Mouse (Mus musculus): Measurements from ENCODE around the gene Hint3. TPM values are rescaled to one million over a fixed set of nuclear protein-coding genes. Genes with fewer than 3 reads are reported as not detected.

Hint3 gene
- total and polyA plus RNA-seq, 3 experiments: 6.4 to 7.7 TPM; not detected in 1

DNA sequence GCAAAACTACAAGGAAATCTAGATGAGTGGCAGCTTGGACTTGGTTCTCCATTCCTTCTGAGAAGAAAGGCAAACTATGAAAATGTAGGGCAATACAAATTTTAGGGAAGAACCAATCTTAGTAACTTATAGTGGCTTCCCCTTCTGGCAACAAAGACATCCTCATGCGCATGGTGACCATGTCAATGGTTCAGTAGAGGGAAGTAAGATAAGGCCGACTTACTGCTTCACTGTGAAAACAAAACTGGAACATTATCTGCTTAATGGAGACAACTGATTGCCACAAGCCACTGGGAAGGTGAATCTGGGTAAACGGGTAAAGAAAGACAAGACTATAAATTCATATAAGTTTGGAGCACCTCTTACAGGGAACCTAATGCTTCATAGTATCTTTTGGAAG lies 45.4 kb upstream of the Hint3 start:
- no peak overlapping the region for H3K9ac ChIP-seq (ENCODE audit: control insufficient read depth, low read depth, low read length, poor library complexity, severe bottlenecking)
- peak; percentile 70 for DNase-seq (ENCODE audit: low read depth, low spot score)
- H3K79me2 ChIP-seq (ENCODE audit: control insufficient read depth, insufficient read depth, low read length, poor library complexity): no peaks in the 10 kb centered on the region
- peaks cover 0 to 5% of the 10 kb centered on the region in 2 experiments; a peak in 1 of 4 replicates for H3K4me1 ChIP-seq (ENCODE audit: control insufficient read depth in 1 of 2, insufficient read depth in 2 of 2, low read length in 2 of 2)
- H3K36me3 ChIP-seq (ENCODE audit: control insufficient read depth in 1 of 2, insufficient read depth in 2 of 2, low read length in 2 of 2): peaks cover 0 to 6% of the 10 kb centered on the region in 2 experiments; a peak in 2 of 4 replicates
- H3K4me3 ChIP-seq (ENCODE audit: control insufficient read depth in 1 of 2, insufficient read depth in 1 of 2, low read depth in 2 of 2, low read length in 2 of 2): no peak overlapping the region
- TF ChIP-seq GABPA (IDR thresholded peaks at IDR 0.05; ENCODE audit: low read depth, low read length): no peak
- peak; percentile 21; the same call in 1 of the 2 replicates for TF ChIP-seq TAL1 (IDR thresholded peaks at IDR 0.05; ENCODE audit: low read length)
- TF ChIP-seq NELFE (IDR thresholded peaks at IDR 0.05; ENCODE audit: low read depth, low read length): no peak
- peak; percentile 85 for TF ChIP-seq GATA1 (IDR thresholded peaks at IDR 0.05; ENCODE audit: low read depth, low read length)
- TF ChIP-seq EP300 (IDR thresholded peaks at IDR 0.05; ENCODE audit: low read depth in 1 of 2, low read length in 2 of 2): peak; percentile 59 to 68; a peak in 3 of 4 replicates
- TF ChIP-seq ZNF384 (IDR thresholded peaks at IDR 0.05; ENCODE audit: low read depth, low read length): no peak
- TF ChIP-seq RCOR1 (IDR thresholded peaks at IDR 0.05; ENCODE audit: low read depth, low read length): peak; percentile 96
- H3K27ac ChIP-seq (ENCODE audit: control insufficient read depth, low read depth, low read length): no peak overlapping the region
- H3K9me3 ChIP-seq (replicated peaks; ENCODE audit: insufficient read depth, low read length): no peaks in the 10 kb centered on the region
- H3K27me3 ChIP-seq (ENCODE audit: control insufficient read depth in 1 of 2, insufficient read depth in 2 of 2, low read length in 2 of 2): no peaks in the 10 kb centered on the region

GRCm38 (mm10) chr10:30666580-30666979 lies 37.1 kb upstream of the Hint3 start:
- H3K79me2 ChIP-seq (ENCODE audit: control insufficient read depth, insufficient read depth, low read length, poor library complexity): no peaks in the 10 kb centered on the region
- no peaks in the 10 kb centered on the region for H3K27me3 ChIP-seq (ENCODE audit: control insufficient read depth in 1 of 2, insufficient read depth in 2 of 2, low read length in 2 of 2)
- H3K4me3 ChIP-seq (ENCODE audit: control insufficient read depth in 1 of 2, insufficient read depth in 1 of 2, low read depth in 2 of 2, low read length in 2 of 2): no peak overlapping the region
- no peak for TF ChIP-seq HCFC1 (IDR thresholded peaks at IDR 0.05; ENCODE audit: low read depth, low read length)
- TF ChIP-seq ZKSCAN1 (IDR thresholded peaks at IDR 0.05; ENCODE audit: low read depth, low read length): no peak
- TF ChIP-seq ZMIZ1 (IDR thresholded peaks at IDR 0.05; ENCODE audit: low read depth, low read length): no peak
- TF ChIP-seq MYC (IDR thresholded peaks at IDR 0.05; ENCODE audit: low read depth, low read length): no peak
- TF ChIP-seq POLR2AphosphoS5 (IDR thresholded peaks at IDR 0.05; ENCODE audit: borderline replicate concordance, low read depth, low read length): no peak
- TF ChIP-seq RAD21 (IDR thresholded peaks at IDR 0.05; ENCODE audit: low read depth, low read length): no peak
- TF ChIP-seq MYB (IDR thresholded peaks at IDR 0.05; ENCODE audit: low read depth, low read length): no peak
- no peak for TF ChIP-seq ELF1 (IDR thresholded peaks at IDR 0.05; ENCODE audit: low read depth, low read length)
- TF ChIP-seq NELFE (IDR thresholded peaks at IDR 0.05; ENCODE audit: low read depth, low read length): no peak
- TF ChIP-seq SIN3A (IDR thresholded peaks at IDR 0.05; ENCODE audit: low read length): no peak
- TF ChIP-seq MAFK (IDR thresholded peaks at IDR 0.05; ENCODE audit: borderline replicate concordance, low read depth, low read length): peak; percentile 53; the same call in 1 of the 2 replicates
- TF ChIP-seq POLR2A (IDR thresholded peaks at IDR 0.05; ENCODE audit: control insufficient read depth in 1 of 2, insufficient read depth in 1 of 2, low read depth in 1 of 2, low read length in 2 of 2, poor library complexity in 1 of 2): no peak
- TF ChIP-seq SMC3 (IDR thresholded peaks at IDR 0.05; ENCODE audit: low read depth, low read length): no peak
- TF ChIP-seq MXI1 (IDR thresholded peaks at IDR 0.05; ENCODE audit: low read depth, low read length): no peak
- no peak for TF ChIP-seq POLR2AphosphoS2 (IDR thresholded peaks at IDR 0.05; ENCODE audit: low read length)
- TF ChIP-seq GATA1 (IDR thresholded peaks at IDR 0.05; ENCODE audit: low read depth, low read length): peak; percentile 26; the same call in 1 of the 2 replicates
- peak; percentile 15; the same call in 1 of the 2 replicates for TF ChIP-seq TCF12 (IDR thresholded peaks at IDR 0.05; ENCODE audit: low read depth, low read length)
- TF ChIP-seq USF1 (IDR thresholded peaks at IDR 0.05; ENCODE audit: low read depth, low read length): no peak
- TF ChIP-seq ZC3H11A (IDR thresholded peaks at IDR 0.05; ENCODE audit: low read depth, low read length): no peak
- no peak for TF ChIP-seq ZNF384 (IDR thresholded peaks at IDR 0.05; ENCODE audit: low read depth, low read length)
- peak; percentile 86 for TF ChIP-seq RCOR1 (IDR thresholded peaks at IDR 0.05; ENCODE audit: low read depth, low read length)
- TF ChIP-seq EP300 (IDR thresholded peaks at IDR 0.05; ENCODE audit: low read depth in 1 of 2, low read length in 2 of 2): peak; percentile 39 to 58; a peak in 3 of 4 replicates
- peak; percentile 49; the same call in 1 of the 2 replicates for TF ChIP-seq ETS1 (IDR thresholded peaks at IDR 0.05; ENCODE audit: low read depth, low read length)
- TF ChIP-seq MEF2A (IDR thresholded peaks at IDR 0.05; ENCODE audit: extremely low read depth, insufficient replicate concordance, low read depth, low read length, poor library complexity, severe bottlenecking): no peak
- no peak for TF ChIP-seq KAT2A (conservative IDR thresholded peaks at IDR 0.05; ENCODE audit: low read depth, low read length)
- TF ChIP-seq TAL1 (IDR thresholded peaks at IDR 0.05; ENCODE audit: low read length): no peak
- TF ChIP-seq CHD1 (IDR thresholded peaks at IDR 0.05; ENCODE audit: low read depth, low read length): no peak
- no peak for TF ChIP-seq TBP (IDR thresholded peaks at IDR 0.05; ENCODE audit: low read depth, low read length)
- H3K27ac ChIP-seq (ENCODE audit: control insufficient read depth, low read depth, low read length): no peak overlapping the region
- DNase-seq (ENCODE audit: low read depth, low spot score): no peak
- peaks cover 0 to 5% of the 10 kb centered on the region in 2 experiments; a peak in 2 of 4 replicates for H3K4me1 ChIP-seq (ENCODE audit: control insufficient read depth in 1 of 2, insufficient read depth in 2 of 2, low read length in 2 of 2)
- no peaks in the 10 kb centered on the region for H3K9me3 ChIP-seq (replicated peaks; ENCODE audit: insufficient read depth, low read length)
- H3K36me3 ChIP-seq (ENCODE audit: control insufficient read depth in 1 of 2, insufficient read depth in 2 of 2, low read length in 2 of 2): peaks cover 0 to 16% of the 10 kb centered on the region in 2 experiments; a peak in 2 of 4 replicates
- H3K9ac ChIP-seq (ENCODE audit: control insufficient read depth, low read depth, low read length, poor library complexity, severe bottlenecking): no peak overlapping the region
